Mouse (Mus musculus) lung, embryonic 16.5 days (tissue): ENCODE data around the gene Fbxo21. TPM values are rescaled to one million over a fixed set of nuclear protein-coding genes. Genes with fewer than 3 reads are reported as not detected.

ENCODE experiments used
- ATAC-seq: fragments of 200-750 bp; cut with Nextera tagmentation; 2 replicates; pipeline ENCODE4 v1.8.0; 2017; ENCODE audit warnings: low read depth, mild to moderate bottlenecking, moderate library complexity
- H3K27ac ChIP-seq: fragments of 300-500 bp; sonication (generic); 2 replicates; pipeline ENCODE4 v1.5.1; 2014; ENCODE audit warnings: mild to moderate bottlenecking, control low read depth, low read length
- H3K27me3 ChIP-seq: fragments of 300-500 bp; sonication (generic); 2 replicates; pipeline ENCODE4 v1.6.1; 2014; ENCODE audit warnings: low read depth, low read length, mixed read lengths; ENCODE audit not compliant: control insufficient read depth, insufficient read depth
- H3K36me3 ChIP-seq: fragments of 300-500 bp; sonication (generic); 2 replicates; pipeline ENCODE4 v1.6.1; 2014; ENCODE audit warnings: low read length; ENCODE audit not compliant: control insufficient read depth, insufficient read depth
- H3K4me1 ChIP-seq: fragments of 300-500 bp; sonication (generic); replicated peaks from 2 replicates; pipeline ENCODE4 v1.6.1; 2014; ENCODE audit warnings: low read length, mixed read lengths; ENCODE audit not compliant: control insufficient read depth, insufficient read depth
- H3K4me2 ChIP-seq: fragments of 300-500 bp; sonication (generic); 2 replicates; pipeline ENCODE4 v1.6.1; 2014; ENCODE audit warnings: low read depth, low read length, control low read depth
- H3K4me3 ChIP-seq: fragments of 300-500 bp; sonication (generic); 2 replicates; pipeline ENCODE4 v1.5.1; 2014; ENCODE audit warnings: mild to moderate bottlenecking, low read length, control low read depth
- H3K9ac ChIP-seq: fragments of 300-500 bp; sonication (generic); 2 replicates; pipeline ENCODE4 v1.6.1; 2014; ENCODE audit warnings: low read length, control low read depth
- H3K9me3 ChIP-seq: fragments of 300-500 bp; sonication (generic); 2 replicates; pipeline ENCODE4 v1.6.1; 2016; ENCODE audit warnings: low read length; ENCODE audit not compliant: control insufficient read depth
- WGBS: fragments of 180-500 bp; shearing (Covaris S2); extraction: QIAGEN DNeasy Blood & Tissue Kit; methylation state at CpG from one replicate; pipeline ENCODE4 v1.1.7; 2014; 5-methylcytosine and 5-hydroxymethylcytosine counted together
- polyA plus RNA-seq: library from polyadenylated mRNA; unstranded; fragments of >200 nt; fragmentation: Nextera tagmentation; extraction: Ambion mirVana; gene quantifications from 2 replicates; pipeline ENCODE4 v1.2.1, GENCODE M21; 2015

The Fbxo21 gene
- polyA plus RNA-seq, 1 experiment from 2014 or later, result 48.2 TPM

DNA sequence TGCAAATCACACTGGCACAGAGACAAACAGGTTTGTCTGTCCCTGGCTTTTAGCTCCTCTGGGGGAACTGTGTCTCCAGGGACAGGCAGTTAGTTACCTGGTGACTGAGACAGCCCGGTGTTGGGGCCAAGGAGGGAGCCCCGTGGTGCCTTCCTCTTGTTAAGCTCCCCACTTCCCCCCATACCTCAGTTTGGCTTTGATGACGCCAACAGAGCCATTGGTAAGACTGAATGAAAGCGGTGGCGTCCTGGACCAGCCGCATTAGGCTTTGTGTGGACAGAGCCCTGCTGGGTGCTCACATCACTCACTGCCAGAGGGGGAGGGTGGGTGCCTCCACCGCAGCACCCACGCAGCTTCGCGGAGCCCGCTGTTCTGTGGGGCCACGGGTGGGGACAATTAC is 49.4 kb downstream of the Fbxo21 start:
- WGBS, result 11% methylated on average over 12 of the region's 12 CpGs
- Histone ChIP-seq H3K4me2 (no peak overlapping the region), H3K27ac (no peak overlapping the region), H3K9ac (no peak overlapping the region), H3K4me1 (peaks cover 33% of the 10 kb centered on the region), H3K4me3 (no peak overlapping the region), H3K27me3 (peaks cover 45% of the 10 kb centered on the region), H3K36me3 (no peaks in the 10 kb centered on the region), H3K9me3 (no peaks in the 10 kb centered on the region)
- ATAC-seq, result no peak

GRCm38 (mm10) chr5:118026343-118026742 is 49.8 kb downstream of the Fbxo21 start:
- 4% methylated on average over 13 of the region's 13 CpGs for WGBS
- H3K27me3 ChIP-seq, result peaks cover 45% of the 10 kb centered on the region

DNA sequence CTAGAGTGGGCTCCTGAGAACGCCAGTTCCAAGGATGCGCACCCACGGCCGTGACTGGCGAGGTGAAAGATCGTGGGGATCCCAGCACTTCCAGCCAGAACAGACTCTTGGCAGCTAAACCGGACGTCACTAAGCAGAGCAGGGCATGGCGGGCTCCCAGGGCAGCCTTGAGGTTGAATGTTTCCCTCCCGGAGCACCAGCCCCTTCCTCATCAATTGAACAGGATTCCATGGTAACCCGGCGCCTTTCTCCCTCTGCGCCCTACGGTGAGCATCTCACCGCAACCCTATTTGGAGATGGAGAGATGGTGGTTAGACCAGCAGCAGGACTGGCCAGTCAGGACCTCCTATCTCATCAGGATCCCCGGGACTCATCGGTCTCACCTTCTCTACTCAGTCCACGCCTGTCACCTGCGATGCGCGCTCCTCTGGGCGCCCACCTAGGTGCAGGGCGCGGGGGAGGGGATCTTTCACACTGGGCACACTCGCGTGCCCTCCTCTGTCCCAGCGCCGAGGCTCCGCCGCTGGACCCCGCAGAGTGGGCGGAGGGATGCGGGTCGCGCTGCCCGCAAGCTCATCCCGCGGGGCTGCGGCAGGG is 50.7 kb downstream of the Fbxo21 start:
- Histone ChIP-seq H3K27ac (no peak overlapping the region), H3K4me3 (peak overlapping the region; percentile 72), H3K4me2 (peak overlapping the region; percentile 100), H3K9ac (peak overlapping the region; percentile 57), H3K27me3 (peaks cover 45% of the 10 kb centered on the region), H3K4me1 (peaks cover 33% of the 10 kb centered on the region), H3K36me3 (no peaks in the 10 kb centered on the region), H3K9me3 (no peaks in the 10 kb centered on the region)
- WGBS, result under 1% methylated on average over 39 of the region's 39 CpGs
- no peak for ATAC-seq

More at GRCm38 (mm10) chr5:118026343-118026742, 49.8 kb downstream of the Fbxo21 start:
- H3K4me1 ChIP-seq, result peaks cover 33% of the 10 kb centered on the region
- H3K27ac ChIP-seq, result no peak overlapping the region
- H3K4me2 ChIP-seq, result no peak overlapping the region
- no peaks in the 10 kb centered on the region for H3K36me3 ChIP-seq
- H3K9ac ChIP-seq, result no peak overlapping the region
- H3K4me3 ChIP-seq, result no peak overlapping the region
- ATAC-seq, result no peak
- no peaks in the 10 kb centered on the region for H3K9me3 ChIP-seq

DNA sequence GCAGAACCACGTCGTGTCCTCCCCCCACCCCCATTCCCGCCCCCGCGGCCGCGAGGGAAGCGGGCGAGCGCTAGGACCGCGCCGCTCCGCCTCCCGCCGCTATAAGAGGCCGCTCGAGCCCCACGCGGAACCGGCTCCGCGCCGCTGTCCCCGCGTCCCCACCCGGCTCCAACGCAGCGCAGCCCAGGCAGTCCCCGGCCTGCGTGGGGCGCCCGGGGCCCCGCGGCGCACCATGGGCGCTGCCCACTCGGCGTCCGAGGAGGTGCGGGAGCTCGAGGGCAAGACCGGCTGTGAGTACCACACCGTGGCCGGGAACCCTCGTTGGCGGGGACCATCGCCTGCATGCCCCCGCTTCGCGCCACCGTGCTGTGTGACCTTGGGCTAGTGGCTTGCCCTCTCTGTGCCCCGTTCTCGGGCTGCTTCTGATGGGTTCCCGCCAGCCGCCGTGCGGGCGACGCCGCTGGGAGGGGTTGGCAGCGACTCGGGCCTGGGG is 51.2 kb downstream of the Fbxo21 start, which contains the start of gene Tesc:
Gene Tesc (plus strand): TSS at position 46 of the 493 bp plus-strand sequence.
- Histone ChIP-seq H3K36me3 (no peaks in the 10 kb centered on the region), H3K4me3 (peak within 1 kb of the TSS; percentile 72), H3K27me3 (peaks cover 45% of the 10 kb centered on the region), H3K27ac (no peak within 1 kb of the TSS), H3K4me1 (peaks cover 33% of the 10 kb centered on the region), H3K9me3 (no peaks in the 10 kb centered on the region), H3K9ac (peak within 1 kb of the TSS; percentile 57), H3K4me2 (peak within 1 kb of the TSS; percentile 100)
- peak; percentile 8; the same call in 1 of the 2 replicates for ATAC-seq
- WGBS, result under 1% methylated on average over 40 of the region's 63 CpGs

GRCm38 (mm10) chr5:118028191-118029034 is 51.9 kb downstream of the Fbxo21 start:
- no peak overlapping the region for H3K27ac ChIP-seq
- peak overlapping the region; percentile 72 for H3K4me3 ChIP-seq
- 1% methylated on average over 74 of the region's 79 CpGs for WGBS
- peaks cover 45% of the 10 kb centered on the region for H3K27me3 ChIP-seq
- no peaks in the 10 kb centered on the region for H3K9me3 ChIP-seq
- peaks cover 33% of the 10 kb centered on the region for H3K4me1 ChIP-seq
- H3K9ac ChIP-seq, result peak overlapping the region; percentile 57
- peak; percentile 38 for ATAC-seq
- H3K36me3 ChIP-seq, result no peaks in the 10 kb centered on the region
- peak overlapping the region; percentile 100 for H3K4me2 ChIP-seq

DNA sequence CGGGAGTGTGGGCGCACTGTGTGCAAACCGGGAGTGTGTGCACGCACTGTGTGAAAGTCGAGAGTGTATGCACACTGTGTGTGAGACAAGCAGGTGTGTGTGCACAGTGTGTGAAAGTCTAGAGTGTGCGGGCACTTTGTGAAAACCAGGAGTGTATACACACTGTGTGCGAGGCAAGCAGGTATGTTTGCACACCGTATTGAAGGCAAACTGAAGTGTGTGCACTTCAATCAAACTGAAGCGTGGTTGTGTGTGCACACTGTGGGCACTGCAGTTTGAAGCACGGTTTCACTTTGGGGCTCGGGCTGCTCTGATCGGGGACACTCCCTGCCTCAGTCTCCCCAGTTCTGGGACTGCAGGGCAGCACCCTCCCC is 52.5 kb downstream of the Fbxo21 start:
- H3K4me3 ChIP-seq, result peak overlapping the region; percentile 72
- WGBS, result 6% methylated on average over 12 of the region's 12 CpGs
- H3K9ac ChIP-seq, result peak overlapping the region; percentile 28; the same call in 1 of the 2 replicates
- no peak overlapping the region for H3K27ac ChIP-seq
- H3K27me3 ChIP-seq, result peaks cover 45% of the 10 kb centered on the region
- H3K9me3 ChIP-seq, result no peaks in the 10 kb centered on the region
- ATAC-seq, result peak; percentile 60
- peak overlapping the region; percentile 100 for H3K4me2 ChIP-seq
- H3K4me1 ChIP-seq, result peaks cover 33% of the 10 kb centered on the region
- H3K36me3 ChIP-seq, result no peaks in the 10 kb centered on the region

- peak overlapping the region; percentile 100 for H3K4me2 ChIP-seq
- WGBS, result 2% methylated on average over 10 of the region's 10 CpGs
- no peaks in the 10 kb centered on the region for H3K9me3 ChIP-seq
- H3K4me1 ChIP-seq, result peaks cover 33% of the 10 kb centered on the region
- H3K36me3 ChIP-seq, result no peaks in the 10 kb centered on the region
- peak overlapping the region; percentile 28; the same call in 1 of the 2 replicates for H3K9ac ChIP-seq
- H3K4me3 ChIP-seq, result peak overlapping the region; percentile 72
- no peak overlapping the region for H3K27ac ChIP-seq
- peaks cover 45% of the 10 kb centered on the region for H3K27me3 ChIP-seq
- peak; percentile 9; the same call in 1 of the 2 replicates for ATAC-seq
Observed at GRCm38 (mm10) chr5:118029420-118029819, 52.9 kb downstream of the Fbxo21 start.

DNA sequence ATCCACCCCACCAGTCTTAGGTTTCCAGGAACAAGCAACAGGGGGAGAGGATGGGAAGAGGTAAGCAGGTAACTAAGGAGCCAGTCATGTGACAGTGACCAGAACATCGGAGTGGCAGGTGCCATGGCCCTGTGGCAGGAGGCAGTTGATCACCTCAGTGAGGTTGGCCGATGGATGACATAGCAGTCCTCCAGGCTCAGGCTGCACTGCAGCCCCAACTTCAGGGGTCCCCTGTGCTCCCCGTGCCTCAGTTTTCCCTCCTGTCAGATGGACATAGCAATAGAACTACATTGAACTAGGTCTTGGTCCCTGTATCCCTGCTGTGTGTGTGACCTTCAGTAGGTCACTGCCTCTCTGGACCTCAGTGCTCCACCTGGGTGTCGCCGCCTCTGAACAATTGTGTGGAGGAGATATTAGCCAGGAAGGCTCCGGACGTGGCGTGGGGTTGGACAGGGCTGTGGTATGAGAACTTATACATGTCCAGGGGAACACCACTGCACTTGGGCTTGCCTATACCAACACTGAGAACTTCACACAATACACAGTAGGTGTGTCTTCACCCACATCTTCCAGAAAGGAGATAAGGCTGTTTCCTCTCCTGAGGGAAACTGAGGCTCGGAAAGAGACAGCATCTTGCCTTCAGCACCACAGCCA is 53.6 kb downstream of the Fbxo21 start:
- Histone ChIP-seq H3K9me3 (no peaks in the 10 kb centered on the region), H3K4me2 (no peak overlapping the region), H3K27me3 (peaks cover 45% of the 10 kb centered on the region), H3K27ac (no peak overlapping the region), H3K4me1 (peaks cover 33% of the 10 kb centered on the region), H3K9ac (no peak overlapping the region), H3K4me3 (no peak overlapping the region), H3K36me3 (no peaks in the 10 kb centered on the region)
- WGBS, result 83% methylated on average over 9 of the region's 9 CpGs
- ATAC-seq, result no peak

- Histone ChIP-seq H3K4me1 (peaks cover 33% of the 10 kb centered on the region), H3K27ac (no peak overlapping the region), H3K4me2 (no peak overlapping the region), H3K4me3 (no peak overlapping the region), H3K9ac (no peak overlapping the region), H3K36me3 (no peaks in the 10 kb centered on the region), H3K27me3 (peaks cover 39% of the 10 kb centered on the region), H3K9me3 (no peaks in the 10 kb centered on the region)
- ATAC-seq, result no peak
- 45% methylated on average over 5 of the region's 5 CpGs for whole genome bisulfite sequencing
Observed at GRCm38 (mm10) chr5:118031059-118031458, 54.5 kb downstream of the Fbxo21 start.
